Mouse (Mus musculus) CH12.LX (cell line): ENCODE measurements around the gene U2af1l4. TPM values are rescaled to one million over a fixed set of nuclear protein-coding genes. Genes with fewer than 3 reads are reported as not detected.

Source experiments
- DNase-seq: peaks from one replicate; pipeline ENCODE4 v3.0.0-alpha.2; 2013; ENCODE audit errors: extremely low read depth
- H3K27ac ChIP-seq: 2 replicates; pipeline ENCODE4 v1.5.1; 2012; ENCODE audit warnings: low read depth, mild to moderate bottlenecking, control low read depth, moderate library complexity; ENCODE audit not compliant: insufficient read depth
- H3K27me3 ChIP-seq: replicated peaks from 2 replicates; pipeline ENCODE3; 2012; ENCODE audit warnings: inconsistent platforms
- H3K36me3 ChIP-seq, 2 experiments: replicated peaks in 1 of 2; 2 replicates each; pipeline versions ENCODE3 to v1.6.1; 2012; ENCODE audit warnings: inconsistent platforms in 1 of 2, low read length in 1 of 2, mild to moderate bottlenecking in 1 of 2, mixed read lengths in 1 of 2, moderate library complexity in 1 of 2; ENCODE audit not compliant: control insufficient read depth in 1 of 2, insufficient read depth in 1 of 2
- H3K4me1 ChIP-seq, 2 experiments: 2 replicates each; pipeline ENCODE4 v1.6.1; 2012; ENCODE audit warnings: inconsistent platforms in 1 of 2, moderate library complexity in 1 of 2; ENCODE audit not compliant: insufficient read depth in 2 of 2, control insufficient read depth in 1 of 2
- H3K4me2 ChIP-seq: 2 replicates; pipeline ENCODE4 v1.6.1; 2012; ENCODE audit warnings: low read depth, mild to moderate bottlenecking, control low read depth; ENCODE audit not compliant: poor library complexity, insufficient read depth, severe bottlenecking
- H3K4me3 ChIP-seq, 3 experiments: fragments of 150-350 bp in 1 of 3; sonication (generic) in 1 of 3; replicated peaks in 1 of 3; 2 replicates each; pipeline versions ENCODE3 to v1.5.1; 2011 to 2012; ENCODE audit warnings: low read depth in 2 of 3, low read length in 2 of 3, mild to moderate bottlenecking in 2 of 3, moderate library complexity in 2 of 3, control low read depth in 1 of 3, improper control_type of control experiment in 1 of 3, inconsistent platforms in 1 of 3, mixed read lengths in 1 of 3; ENCODE audit not compliant: poor library complexity in 1 of 3
- H3K79me2 ChIP-seq: replicated peaks from 2 replicates; pipeline ENCODE4 v1.6.1; 2012; ENCODE audit warnings: mild to moderate bottlenecking, moderate library complexity; ENCODE audit not compliant: control insufficient read depth, poor library complexity, insufficient read depth, severe bottlenecking; ENCODE audit errors: extremely low read depth
- H3K9ac ChIP-seq: 2 replicates; pipeline ENCODE4 v1.6.1; 2012; ENCODE audit warnings: low read depth, mild to moderate bottlenecking, control low read depth, moderate library complexity; ENCODE audit not compliant: insufficient read depth
- H3K9me3 ChIP-seq: replicated peaks from 2 replicates; pipeline ENCODE3; 2012; ENCODE audit warnings: low read length, inconsistent platforms, mixed read lengths
- CHD2 ChIP-seq: IDR thresholded peaks from 2 replicates; pipeline ENCODE4 v1.6.1; 2011; ENCODE audit warnings: low read length, improper control_type of control experiment
- CTCF ChIP-seq, 2 experiments: IDR thresholded peaks in 1 of 2; conservative IDR thresholded peaks in 1 of 2; 2 replicates each; pipeline ENCODE4 v1.5.1; 2011 to 2012; ENCODE audit warnings: low read depth in 2 of 2, low read length in 2 of 2, improper control_type of control experiment in 1 of 2, inconsistent platforms in 1 of 2, mild to moderate bottlenecking in 1 of 2, moderate library complexity in 1 of 2
- ELF1 ChIP-seq: IDR thresholded peaks from 2 replicates; pipeline ENCODE4 v1.6.1; 2014; ENCODE audit warnings: low read depth, mild to moderate bottlenecking, inconsistent platforms, low read length, improper control_type of control experiment
- ETS1 ChIP-seq: conservative IDR thresholded peaks from 2 replicates; pipeline ENCODE4 v1.6.1; 2012; ENCODE audit warnings: low read depth, mild to moderate bottlenecking, inconsistent platforms, low read length, improper control_type of control experiment, moderate library complexity
- GABPA ChIP-seq: IDR thresholded peaks from 2 replicates; pipeline ENCODE4 v1.6.1; 2012; ENCODE audit warnings: low read depth, low read length, improper control_type of control experiment, inconsistent platforms; ENCODE audit not compliant: insufficient replicate concordance
- JUN ChIP-seq: IDR thresholded peaks from 2 replicates; pipeline ENCODE4 v1.6.1; 2011; ENCODE audit warnings: low read depth, mild to moderate bottlenecking, low read length, improper control_type of control experiment, moderate library complexity; ENCODE audit not compliant: insufficient read depth
- JUND ChIP-seq: conservative IDR thresholded peaks from 2 replicates; pipeline ENCODE4 v1.6.1; 2011; ENCODE audit warnings: low read depth, low read length, improper control_type of control experiment
- KAT2A ChIP-seq: IDR thresholded peaks from 2 replicates; pipeline ENCODE4 v1.6.1; 2012; ENCODE audit warnings: low read length, improper control_type of control experiment, inconsistent platforms; ENCODE audit not compliant: insufficient replicate concordance
- MAFK ChIP-seq: IDR thresholded peaks from 2 replicates; pipeline ENCODE4 v1.6.1; 2011; ENCODE audit warnings: low read length, improper control_type of control experiment; ENCODE audit not compliant: insufficient replicate concordance
- MAX ChIP-seq: IDR thresholded peaks from 2 replicates; pipeline ENCODE4 v1.6.1; 2011; ENCODE audit warnings: low read length, improper control_type of control experiment
- MEF2A ChIP-seq: IDR thresholded peaks from 2 replicates; pipeline ENCODE4 v1.6.1; 2014; ENCODE audit warnings: low read depth, mild to moderate bottlenecking, inconsistent platforms, low read length, improper control_type of control experiment, borderline replicate concordance
- MXI1 ChIP-seq: IDR thresholded peaks from 2 replicates; pipeline ENCODE4 v1.6.1; 2011; ENCODE audit warnings: mild to moderate bottlenecking, low read depth, low read length, improper control_type of control experiment
- NRF1 ChIP-seq: IDR thresholded peaks from 2 replicates; pipeline ENCODE4 v1.6.1; 2014; ENCODE audit warnings: low read depth, mild to moderate bottlenecking, inconsistent platforms, low read length, improper control_type of control experiment, moderate library complexity
- PAX5 ChIP-seq: IDR thresholded peaks from 2 replicates; pipeline ENCODE4 v1.6.1; 2012; ENCODE audit warnings: low read length, inconsistent platforms, mixed read lengths
- POLR2AphosphoS2 ChIP-seq: IDR thresholded peaks from 2 replicates; pipeline ENCODE4 v1.6.1; 2011; ENCODE audit warnings: low read depth, low read length, improper control_type of control experiment
- RCOR1 ChIP-seq: conservative IDR thresholded peaks from 2 replicates; pipeline ENCODE4 v1.6.1; 2012; ENCODE audit warnings: low read depth, mild to moderate bottlenecking, inconsistent platforms, low read length, improper control_type of control experiment
- SMC3 ChIP-seq: IDR thresholded peaks from 2 replicates; pipeline ENCODE4 v1.6.1; 2011; ENCODE audit warnings: low read depth, low read length, improper control_type of control experiment
- TBP ChIP-seq: conservative IDR thresholded peaks from 2 replicates; pipeline ENCODE4 v1.6.1; 2011; ENCODE audit warnings: low read depth, low read length, improper control_type of control experiment
- TCF12 ChIP-seq: IDR thresholded peaks from 2 replicates; pipeline ENCODE4 v1.6.1; 2014; ENCODE audit warnings: low read depth, mild to moderate bottlenecking, inconsistent platforms, low read length, improper control_type of control experiment
- UBTF ChIP-seq: IDR thresholded peaks from 2 replicates; pipeline ENCODE4 v1.6.1; 2012; ENCODE audit warnings: low read depth, mild to moderate bottlenecking, inconsistent platforms, low read length, improper control_type of control experiment, moderate library complexity
- USF1 ChIP-seq: IDR thresholded peaks from 2 replicates; pipeline ENCODE4 v1.6.1; 2014; ENCODE audit warnings: low read depth, mild to moderate bottlenecking, inconsistent platforms, low read length, improper control_type of control experiment
- USF2 ChIP-seq: conservative IDR thresholded peaks from 2 replicates; pipeline ENCODE4 v1.6.1; 2011; ENCODE audit warnings: low read depth, low read length, improper control_type of control experiment
- ZNF384 ChIP-seq: IDR thresholded peaks from 2 replicates; pipeline ENCODE4 v1.6.1; 2012; ENCODE audit warnings: low read depth, low read length, improper control_type of control experiment, inconsistent platforms
- dilution Hi-C: fragments of 300-500 bp; cut with MboI; formaldehyde crosslinking; loops from 2 replicates; pipeline ENCODE4 v1.14.3; 2020; ENCODE audit warnings: low sequenced_read_pairs; ENCODE audit not compliant: extremely low pct_unique_long_range_greater_than_20kb, extremely low pct_ligation_motif_present
- in situ Hi-C: fragments of 300-500 bp; cut with MboI; formaldehyde crosslinking; loops from 3 replicates; pipeline ENCODE4 v1.14.3; 2019; ENCODE audit warnings: low sequenced_read_pairs, low pct_ligation_motif_present, low pct_unique_long_range_greater_than_20kb, mixed read lengths
- polyA plus RNA-seq: library from polyadenylated mRNA; unstranded; fragments of >175 nt; gene quantifications from 2 replicates; pipeline ENCODE4 v1.2.1, GENCODE M21; 2012; ENCODE audit warnings: low read depth; ENCODE audit not compliant: insufficient read length
- total RNA-seq, 2 experiments: library from RNA; depleted of rRNA; stranded (reverse); fragments of 300-350 nt in 1 of 2; fragments of >200 nt in 1 of 2; gene quantifications; 2 replicates each; pipeline ENCODE4 v1.2.3; 2012 to 2014

U2af1l4 gene
- total and polyA plus RNA-seq, 3 experiments = 51.5 to 60.8 (median 56.7) TPM

- TF ChIP-seq TCF12 (no peak), POLR2AphosphoS2 (0 out of 2 replicates have a peak, but pooled peaks have one; percentile 31)
- no peak for DNase-seq
- Histone ChIP-seq H3K79me2 (peaks cover 2% of the 10 kb centered on the region), H3K9me3 (peaks cover 3% of the 10 kb centered on the region), H3K9ac (no peak within 1 kb of the TSS), H3K27ac (no peak within 1 kb of the TSS), H3K4me1 (peaks cover 20 to 29% of the 10 kb centered on the region in 2 experiments), H3K27me3 (no peaks in the 10 kb centered on the region), H3K4me2 (no peak within 1 kb of the TSS), H3K4me3 (no peak within 1 kb of the TSS), H3K36me3 (peaks cover 0 to 17% of the 10 kb centered on the region in 2 experiments)
- in situ Hi-C loops (no loop called here), dilution Hi-C loops (no loop called here)
Observed at GRCm38 (mm10) chr7:30598786-30599185, 35.7 kb downstream of the U2af1l4 start, which contains the start of gene Zbtb32. TSS of gene Zbtb32 (minus strand) at chr7:30598909.

DNA sequence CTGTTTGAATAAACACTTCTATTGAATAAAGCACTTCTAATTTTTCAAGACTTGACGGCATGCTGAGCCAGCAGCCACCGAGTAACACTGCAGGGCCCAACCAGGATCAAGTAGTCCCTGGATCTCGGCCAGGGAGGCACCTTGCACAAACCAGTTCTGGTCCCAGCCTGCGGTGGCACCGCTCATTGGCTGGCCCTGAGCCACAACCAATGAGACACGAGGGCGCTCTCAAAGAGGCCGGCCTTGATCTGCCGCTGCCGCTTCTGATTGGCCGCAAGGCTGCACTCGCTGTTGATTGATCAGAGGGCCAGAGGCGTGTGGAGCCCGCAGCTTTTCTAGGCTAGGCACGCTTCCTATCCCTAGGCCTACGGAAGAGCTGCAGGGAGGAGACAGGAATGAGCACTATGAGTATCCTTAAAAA, 36.8 kb downstream of the U2af1l4 start:
- in situ Hi-C loops = no loop called here
- Histone ChIP-seq H3K9ac (no peak overlapping the region), H3K27ac (no peak overlapping the region), H3K4me1 (peaks cover 25 to 32% of the 10 kb centered on the region in 2 experiments), H3K9me3 (peaks cover 3% of the 10 kb centered on the region), H3K27me3 (no peaks in the 10 kb centered on the region), H3K36me3 (peaks cover 0 to 21% of the 10 kb centered on the region in 2 experiments), H3K4me2 (no peak overlapping the region), H3K79me2 (peaks cover 5% of the 10 kb centered on the region), H3K4me3 (no peak overlapping the region)
- DNase-seq = no peak
- TF ChIP-seq ETS1 (no peak), MAFK (no peak), SMC3 (no peak), MXI1 (no peak), GABPA (no peak), MAX (no peak), UBTF (no peak), RCOR1 (no peak), ZNF384 (no peak)
- dilution Hi-C loops = no loop called here

DNA sequence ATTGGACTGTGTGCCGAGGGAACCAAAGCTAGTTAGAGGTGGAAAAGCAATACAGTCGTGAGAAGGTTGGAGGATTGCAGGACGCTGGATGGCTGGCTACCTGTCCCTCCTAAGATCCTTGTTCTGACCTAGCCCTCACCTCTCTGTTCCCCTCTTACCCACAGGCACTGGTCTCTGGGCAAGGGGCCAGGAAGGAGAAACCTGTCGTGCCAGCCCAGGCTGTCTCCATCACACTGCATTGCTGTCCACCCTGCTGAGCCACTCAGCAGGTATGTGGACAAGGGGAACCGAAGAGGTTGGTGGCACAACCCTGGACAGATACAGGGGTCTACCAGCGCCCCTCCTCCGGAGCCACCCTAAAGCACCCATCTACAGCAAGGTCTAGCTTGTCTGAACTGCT, 37.5 kb downstream of the U2af1l4 start:
- H3K4me1 ChIP-seq = peaks cover 24 to 29% of the 10 kb centered on the region in 2 experiments
- peaks cover 5% of the 10 kb centered on the region for H3K79me2 ChIP-seq
- H3K27me3 ChIP-seq = no peaks in the 10 kb centered on the region
- H3K27ac ChIP-seq = no peak overlapping the region
- dilution Hi-C loops = no loop called here
- H3K36me3 ChIP-seq = peaks cover 0 to 22% of the 10 kb centered on the region in 2 experiments
- no peak overlapping the region for H3K4me3 ChIP-seq
- H3K9ac ChIP-seq = no peak overlapping the region
- no peak for TF ChIP-seq RCOR1
- no peak for TF ChIP-seq PAX5
- no peak for TF ChIP-seq JUN
- TF ChIP-seq NRF1 = no peak
- no peak for TF ChIP-seq USF1
- no peak for TF ChIP-seq POLR2AphosphoS2
- no peak for TF ChIP-seq CHD2
- TF ChIP-seq USF2 = no peak
- no peak for TF ChIP-seq TBP
- no peak for TF ChIP-seq ZNF384
- TF ChIP-seq CTCF (conservative IDR thresholded peaks at IDR 0.05 in 1 of 2, IDR thresholded peaks at IDR 0.05 in 1 of 2; ENCODE audit: low read depth in 2 of 2, low read length in 2 of 2) = no peak
- TF ChIP-seq KAT2A = no peak
- TF ChIP-seq ELF1 = no peak
- TF ChIP-seq JUND = no peak
- no peak for TF ChIP-seq MEF2A
- no peak for TF ChIP-seq SMC3
- TF ChIP-seq, all 38 proteins: peak for 0
- peaks cover 3% of the 10 kb centered on the region for H3K9me3 ChIP-seq
- DNase-seq = no peak
- no peak overlapping the region for H3K4me2 ChIP-seq
- in situ Hi-C loops = no loop called here
